Mouse (Mus musculus) midbrain, embryonic 14.5 days (tissue): Measurements from ENCODE around the gene Kcna3. TPM values are rescaled to one million over a fixed set of nuclear protein-coding genes. Genes with fewer than 3 reads are reported as not detected.
A peak's percentile ranks its signal among the peaks of the same experiment; 100 is the strongest.

Source experiments
- ATAC-seq: fragments of 200-750 bp; cut with Nextera tagmentation; 2 replicates; pipeline ENCODE4 v1.8.0; 2017; ENCODE audit warnings: moderate number of reproducible peaks, moderate library complexity; ENCODE audit not compliant: low FRiP score, low TSS enrichment
- DNase-seq: peaks from one replicate; pipeline ENCODE4 v3.0.0-alpha.2; 2015
- H3K27ac ChIP-seq: fragments of 300-500 bp; sonication (generic); replicated peaks from 2 replicates; pipeline ENCODE4 v1.5.1; 2014; ENCODE audit warnings: mild to moderate bottlenecking, low read depth, low read length, moderate library complexity
- H3K27me3 ChIP-seq: fragments of 300-500 bp; sonication (generic); 2 replicates; pipeline ENCODE4 v1.6.1; 2014; ENCODE audit warnings: low read length, control low read depth, mixed read lengths; ENCODE audit not compliant: control insufficient read depth, insufficient read depth
- H3K36me3 ChIP-seq: fragments of 300-500 bp; sonication (generic); 2 replicates; pipeline ENCODE4 v1.6.1; 2014; ENCODE audit warnings: low read length, control low read depth; ENCODE audit not compliant: control insufficient read depth, insufficient read depth
- H3K4me1 ChIP-seq: fragments of 300-500 bp; sonication (generic); 2 replicates; pipeline ENCODE4 v1.6.1; 2014; ENCODE audit warnings: mild to moderate bottlenecking, antibody characterized with exemption, low read length, control low read depth; ENCODE audit not compliant: control insufficient read depth, insufficient read depth
- H3K4me2 ChIP-seq: fragments of 300-500 bp; sonication (generic); 2 replicates; pipeline ENCODE4 v1.6.1; 2014; ENCODE audit warnings: mild to moderate bottlenecking, low read length, moderate library complexity
- H3K4me3 ChIP-seq: fragments of 300-500 bp; sonication (generic); replicated peaks from 2 replicates; pipeline ENCODE4 v1.5.1; 2014; ENCODE audit warnings: low read depth, low read length
- H3K9ac ChIP-seq: fragments of 300-500 bp; sonication (generic); replicated peaks from 2 replicates; pipeline ENCODE4 v1.6.1; 2014; ENCODE audit warnings: mild to moderate bottlenecking, low read length, moderate library complexity
- H3K9me3 ChIP-seq: fragments of 300-500 bp; sonication (generic); 2 replicates; pipeline ENCODE4 v1.6.1; 2016; ENCODE audit warnings: low read length, control low read depth, mixed read lengths; ENCODE audit not compliant: control insufficient read depth
- whole genome bisulfite sequencing: fragments of 180-500 bp; shearing (Covaris S2); extraction: QIAGEN DNeasy Blood & Tissue Kit; methylation state at CpG from one replicate; pipeline ENCODE4 v1.1.7; 2014; 5-methylcytosine and 5-hydroxymethylcytosine counted together
- polyA plus RNA-seq: library from polyadenylated mRNA; unstranded; fragments of >200 nt; fragmentation: Nextera tagmentation; extraction: Ambion mirVana; gene quantifications from 2 replicates; pipeline ENCODE4 v1.2.1, GENCODE M21; 2014

The Kcna3 gene
- 13.1 and 16.0 TPM in 2 replicates for polyA plus RNA-seq

DNA sequence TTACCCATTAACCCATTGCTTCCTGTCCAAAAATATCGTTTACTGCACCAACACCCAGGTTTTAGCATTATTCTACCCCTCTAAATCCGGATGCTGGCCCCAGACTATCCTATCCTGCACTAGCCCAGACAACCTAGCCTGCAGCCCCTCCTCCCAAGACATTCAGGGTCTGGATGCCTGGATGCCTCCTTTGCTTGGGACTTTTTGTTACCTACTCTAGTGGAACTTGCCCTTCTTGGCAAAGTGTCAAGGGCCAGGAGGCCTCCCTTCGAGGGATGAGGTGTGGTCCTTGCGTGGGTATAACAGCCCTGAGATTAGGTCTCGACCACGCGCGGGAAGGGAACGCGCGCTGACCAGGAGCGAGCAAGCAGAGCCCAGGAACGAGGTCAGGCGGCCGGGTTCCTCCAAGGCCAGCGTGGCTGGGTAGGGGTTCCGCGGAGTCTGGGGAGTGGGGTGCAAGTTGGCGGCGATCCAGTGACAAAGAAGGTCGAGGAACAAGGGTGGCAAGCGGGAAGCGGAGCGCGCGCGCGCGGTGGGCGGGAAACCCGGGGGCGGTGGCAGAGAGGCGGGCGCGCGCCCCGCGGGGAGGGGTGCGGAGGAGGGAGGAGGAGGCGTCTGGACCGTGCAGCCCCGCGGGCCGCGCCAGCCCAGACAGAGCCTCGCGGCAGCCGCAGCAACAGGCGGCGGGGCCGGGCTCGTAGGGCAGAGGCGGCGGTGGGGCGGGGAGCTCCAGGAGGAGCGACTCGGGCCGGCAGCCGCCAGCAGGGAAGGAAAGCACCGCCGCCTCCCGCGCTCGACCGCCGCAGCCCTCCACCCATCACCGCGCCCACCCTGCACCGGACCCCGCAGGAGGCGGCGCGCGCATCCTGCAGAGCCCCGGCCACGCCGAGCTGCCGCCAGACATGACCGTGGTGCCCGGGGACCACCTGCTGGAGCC lies at the start of gene Kcna3:
Gene Kcna3, plus strand, starts transcription at position 649 of the 937 bp plus-strand sequence.
- peak within 1 kb of the TSS; percentile 81 for H3K9ac ChIP-seq
- 2% methylated on average over 55 of the region's 80 CpGs for WGBS
- ATAC-seq (peak; percentile 93), DNase-seq (peak; percentile 93)
- peak within 1 kb of the TSS; percentile 91 for H3K27ac ChIP-seq
- no peaks in the 10 kb centered on the region for H3K36me3 ChIP-seq
- H3K4me3 ChIP-seq = peak within 1 kb of the TSS; percentile 83
- H3K27me3 ChIP-seq = no peaks in the 10 kb centered on the region
- peaks cover 34% of the 10 kb centered on the region for H3K4me1 ChIP-seq
- peak within 1 kb of the TSS; percentile 77 for H3K4me2 ChIP-seq
- H3K9me3 ChIP-seq = no peaks in the 10 kb centered on the region

DNA sequence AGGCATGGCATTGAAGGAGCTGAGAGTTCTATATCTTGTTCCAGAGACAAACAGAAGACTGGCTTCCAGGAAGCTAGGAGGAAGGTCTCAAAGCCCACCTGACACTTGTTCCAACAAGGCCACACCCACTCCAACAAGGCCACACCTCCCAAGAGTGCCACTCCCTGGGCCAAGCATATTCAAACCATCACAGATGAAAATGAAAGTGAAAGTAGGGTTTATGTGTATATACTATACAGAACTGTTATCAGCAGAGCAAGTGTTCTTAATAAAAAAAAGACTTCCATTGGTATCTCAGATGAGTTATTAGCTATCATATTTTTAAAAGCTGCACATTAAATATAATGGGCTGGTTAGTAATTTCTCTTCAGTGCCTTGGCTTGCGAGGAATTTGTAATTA lies 44.6 kb upstream of the Kcna3 start:
- WGBS = 78% methylated on average over 1 of the region's 1 CpGs
- H3K27me3 ChIP-seq = no peaks in the 10 kb centered on the region

DNA sequence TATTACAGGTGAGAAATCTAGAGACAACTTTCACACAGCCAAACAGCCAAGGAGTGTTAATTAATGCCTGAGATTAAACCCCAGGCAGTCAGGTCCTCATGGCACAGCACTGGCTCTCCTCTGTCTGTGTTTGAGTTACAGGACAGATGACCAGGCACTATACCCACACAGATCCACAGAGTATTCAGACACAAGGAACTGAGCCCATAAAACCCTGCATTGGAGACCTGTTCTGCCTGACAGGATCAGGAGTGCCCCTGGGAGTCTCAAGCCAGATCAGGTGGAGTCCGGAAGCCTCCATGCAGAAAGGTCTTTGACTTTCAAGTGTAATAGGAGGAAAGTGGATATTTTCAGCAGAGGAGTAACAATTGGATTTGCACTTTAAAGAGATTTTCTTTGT lies 40.6 kb upstream of the Kcna3 start:
- WGBS = 46% methylated on average over 1 of the region's 1 CpGs
- DNase-seq = no peak
- H3K9me3 ChIP-seq = no peaks in the 10 kb centered on the region

More for the DNA sequence above, 44.6 kb upstream of the Kcna3 start:
- no peaks in the 10 kb centered on the region for H3K4me1 ChIP-seq
- H3K4me3 ChIP-seq = no peak overlapping the region
- no peak for ATAC-seq
- no peaks in the 10 kb centered on the region for H3K9me3 ChIP-seq
- no peak overlapping the region for H3K27ac ChIP-seq
- no peaks in the 10 kb centered on the region for H3K36me3 ChIP-seq
- no peak overlapping the region for H3K4me2 ChIP-seq
- no peak for DNase-seq
- H3K9ac ChIP-seq = no peak overlapping the region

DNA sequence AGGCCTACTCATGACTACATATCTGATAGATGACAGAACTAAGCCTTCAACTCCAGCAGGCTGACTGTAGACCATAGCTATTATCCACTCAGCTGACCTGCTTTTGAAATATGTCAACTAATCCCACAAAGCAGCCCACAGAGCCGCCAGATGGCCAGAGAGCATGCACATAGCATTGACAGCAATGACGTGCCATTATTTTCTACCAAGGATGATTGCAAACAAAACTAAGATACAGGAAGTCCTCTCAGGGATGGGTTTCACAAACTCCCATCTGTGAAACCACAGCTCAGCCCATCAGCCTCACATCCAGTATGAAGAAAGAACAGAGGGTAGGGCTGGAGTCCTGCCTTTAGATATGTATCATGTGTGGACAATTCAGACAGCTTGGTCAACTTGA lies 39.8 kb upstream of the Kcna3 start:
- Histone ChIP-seq H3K27me3 (no peaks in the 10 kb centered on the region), H3K4me3 (no peak overlapping the region), H3K36me3 (no peaks in the 10 kb centered on the region), H3K9me3 (no peaks in the 10 kb centered on the region), H3K4me2 (no peak overlapping the region), H3K9ac (no peak overlapping the region), H3K4me1 (no peaks in the 10 kb centered on the region), H3K27ac (no peak overlapping the region)
- ATAC-seq (no peak), DNase-seq (no peak)
- 53% methylated on average over 2 of the region's 2 CpGs for WGBS

More for the DNA sequence above, 40.6 kb upstream of the Kcna3 start:
- Histone ChIP-seq H3K9ac (no peak overlapping the region), H3K36me3 (no peaks in the 10 kb centered on the region), H3K27ac (no peak overlapping the region), H3K4me2 (no peak overlapping the region), H3K4me3 (no peak overlapping the region), H3K27me3 (no peaks in the 10 kb centered on the region), H3K4me1 (no peaks in the 10 kb centered on the region)
- ATAC-seq = no peak

DNA sequence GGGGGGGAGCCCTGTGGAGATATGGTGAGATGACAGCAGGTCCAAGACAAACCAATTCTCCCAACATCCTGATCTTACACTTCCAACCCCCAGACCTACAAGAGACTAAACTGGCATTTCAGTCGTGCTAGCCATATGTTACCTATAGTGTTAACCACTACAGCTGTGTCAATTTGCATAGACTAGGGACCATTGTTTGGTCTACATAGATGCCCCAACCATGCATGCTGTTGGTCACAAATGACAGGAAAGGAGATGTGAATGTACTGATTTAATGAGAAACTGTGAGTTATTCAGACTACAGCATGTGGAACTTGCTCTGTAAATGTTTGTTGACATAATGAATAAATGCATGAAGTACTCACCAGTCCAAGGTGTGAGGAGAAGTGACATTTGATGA lies 37.6 kb upstream of the Kcna3 start:
- ATAC-seq = no peak
- H3K36me3 ChIP-seq = no peaks in the 10 kb centered on the region
- H3K4me3 ChIP-seq = no peak overlapping the region
- H3K27me3 ChIP-seq = no peaks in the 10 kb centered on the region
- no peaks in the 10 kb centered on the region for H3K4me1 ChIP-seq
- H3K9ac ChIP-seq = no peak overlapping the region
- 67% methylated on average over 1 of the region's 1 CpGs for WGBS
- DNase-seq = no peak
- no peak overlapping the region for H3K27ac ChIP-seq
- no peak overlapping the region for H3K4me2 ChIP-seq
- H3K9me3 ChIP-seq = no peaks in the 10 kb centered on the region

DNA sequence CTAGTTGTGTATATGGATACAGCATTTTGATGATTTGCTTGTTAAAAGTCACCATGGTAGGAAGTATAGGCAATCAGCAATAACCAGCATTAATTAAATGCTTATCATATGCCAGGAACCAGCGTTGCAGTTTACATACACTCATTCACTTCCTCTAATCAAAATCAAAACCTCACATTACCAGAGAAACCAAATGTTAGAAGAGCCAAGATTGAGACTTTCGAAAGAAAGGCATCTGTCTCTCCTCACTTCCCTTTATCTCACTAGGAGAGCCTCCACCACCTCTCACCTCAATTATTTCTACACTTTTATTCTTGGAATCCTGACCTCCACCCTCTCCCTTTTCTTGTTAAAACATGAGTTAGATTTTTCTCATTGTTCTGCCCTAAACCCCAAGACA lies 35.8 kb upstream of the Kcna3 start:
- 79% methylated on average over 2 of the region's 2 CpGs for WGBS
- DNase-seq = no peak
- no peaks in the 10 kb centered on the region for H3K4me1 ChIP-seq

DNA sequence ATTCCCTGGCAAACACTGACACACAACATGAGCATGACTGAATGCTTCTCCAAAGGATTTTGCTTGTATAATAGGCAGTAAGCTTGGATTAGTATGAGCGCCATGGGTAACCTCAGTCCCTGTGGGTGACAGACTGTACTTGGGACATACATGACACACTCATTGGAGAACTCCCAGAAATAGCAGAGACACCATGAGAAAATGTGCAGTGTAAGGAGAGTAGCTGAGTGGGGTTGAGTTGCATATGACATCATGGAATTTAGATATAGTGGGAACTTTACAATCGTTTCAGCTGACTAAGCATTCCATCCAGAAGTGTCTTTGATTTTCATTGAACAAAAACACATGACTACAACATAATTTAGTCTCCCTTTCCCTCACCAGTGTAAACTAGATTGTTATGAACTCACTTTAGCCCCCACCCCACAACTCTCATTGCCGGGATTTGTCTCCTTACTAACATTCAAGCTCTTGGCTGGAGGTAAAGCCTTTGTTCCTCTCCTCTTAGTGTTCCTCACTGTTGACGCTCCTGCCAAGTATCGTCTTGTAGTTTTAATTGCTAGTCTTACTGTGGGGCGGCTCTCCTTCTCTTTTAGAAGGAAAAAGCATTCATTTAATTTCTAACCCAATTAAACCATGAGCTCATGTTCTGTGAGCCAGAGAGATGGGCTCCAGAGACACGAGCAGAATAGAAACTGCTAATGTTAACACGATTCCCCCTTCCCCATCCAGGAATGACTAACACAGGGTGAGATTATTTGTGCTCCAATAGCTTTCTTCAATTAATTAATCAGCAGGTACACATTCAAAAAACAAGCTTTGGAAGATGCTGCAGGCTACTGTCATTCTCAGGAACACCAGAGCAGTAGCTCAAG lies 33.5 kb upstream of the Kcna3 start:
- 68% methylated on average over 8 of the region's 8 CpGs for WGBS
- DNase-seq (no peak), ATAC-seq (no peak)
- Histone ChIP-seq H3K9me3 (no peaks in the 10 kb centered on the region), H3K27me3 (no peaks in the 10 kb centered on the region), H3K4me3 (no peak overlapping the region), H3K27ac (no peak overlapping the region), H3K9ac (no peak overlapping the region), H3K36me3 (no peaks in the 10 kb centered on the region), H3K4me2 (no peak overlapping the region), H3K4me1 (no peaks in the 10 kb centered on the region)

More for the DNA sequence above, 35.8 kb upstream of the Kcna3 start:
- no peak overlapping the region for H3K27ac ChIP-seq
- ATAC-seq = no peak
- H3K27me3 ChIP-seq = no peaks in the 10 kb centered on the region
- no peak overlapping the region for H3K4me3 ChIP-seq
- no peaks in the 10 kb centered on the region for H3K9me3 ChIP-seq
- no peak overlapping the region for H3K4me2 ChIP-seq
- H3K36me3 ChIP-seq = no peaks in the 10 kb centered on the region
- no peak overlapping the region for H3K9ac ChIP-seq

DNA sequence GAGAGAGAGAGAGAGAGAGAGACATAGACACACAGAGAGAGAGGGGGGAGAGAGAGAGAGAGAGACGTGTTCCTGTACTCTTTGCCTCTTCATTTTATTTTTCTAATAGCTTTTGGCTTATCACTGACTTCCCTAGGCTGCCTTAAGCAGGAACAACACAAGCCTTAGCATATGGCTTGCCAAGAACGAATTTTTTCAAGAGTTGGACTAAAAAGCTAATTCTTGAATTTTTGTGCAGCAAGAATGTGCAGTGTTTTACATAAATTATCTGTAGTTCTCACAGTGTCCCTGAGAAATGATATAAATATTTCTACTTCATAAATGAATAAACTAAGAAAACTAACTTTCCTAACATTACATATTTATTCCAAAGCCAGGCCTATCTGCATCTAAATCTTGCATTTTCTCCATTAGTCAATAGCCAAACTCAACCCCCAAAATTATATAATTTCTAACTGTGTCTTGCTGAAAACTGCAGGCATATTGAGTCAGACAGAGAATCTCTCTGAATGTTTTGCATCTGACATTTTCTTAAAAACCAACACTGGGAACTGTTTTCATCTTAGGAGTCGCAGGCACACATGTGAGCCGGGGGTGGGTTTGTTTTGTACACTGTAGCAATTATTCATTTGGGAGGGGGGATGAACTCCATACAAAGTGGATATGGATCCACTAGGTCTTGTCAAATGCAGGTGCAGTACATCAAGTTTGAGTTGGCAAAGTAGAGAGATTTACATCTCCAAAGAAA lies 26.5 kb upstream of the Kcna3 start:
- no peaks in the 10 kb centered on the region for H3K36me3 ChIP-seq
- H3K27ac ChIP-seq = no peak overlapping the region
- no peaks in the 10 kb centered on the region for H3K9me3 ChIP-seq
- H3K4me3 ChIP-seq = no peak overlapping the region
- DNase-seq (no peak), ATAC-seq (no peak)
- no peak overlapping the region for H3K4me2 ChIP-seq
- no peaks in the 10 kb centered on the region for H3K27me3 ChIP-seq
- 79% methylated on average over 4 of the region's 4 CpGs for WGBS
- H3K4me1 ChIP-seq = no peaks in the 10 kb centered on the region
- no peak overlapping the region for H3K9ac ChIP-seq
